In genomic region chr9:4631910-4632309, GRCm38 (mm10) we compare ENCODE assay signal across 18 mouse cellular contexts.
DNase-seq lines count a peak whose midpoint lies in the region; TF ChIP-seq lines count a peak whose summit lies in the region.
"Had no signal": no experiment of that assay in that cellular context is flagged by ENCODE, and none has a peak within 500 bp of the region (broad histone marks: within the 10 kb centered on the region; RNA-seq: fewer than 3 reads in every experiment).

No protein-coding gene starts in this region.

- no peak overlapping the region for H3K4me3 ChIP-seq in left cerebral cortex, adult 2 months
- H3K4me3 ChIP-seq: embryonic facial prominence, embryonic 10.5 days; embryonic facial prominence, embryonic 12.5 days; forebrain, embryonic 13.5 days; forebrain, embryonic 15.5 days had no signal

- intact Hi-C loops in left cerebral cortex, adult 2 months (cut with DNase I) = no loop called here
- intact Hi-C loops in left cerebral cortex, postnatal 10 days (cut with DNase I) = no loop called here

- no peak for TF ChIP-seq CTCF in left cerebral cortex, adult 2 months (IDR thresholded peaks at IDR 0.05)

- DNase-seq in left cerebral cortex, adult 2 months (ENCODE audit: extremely low spot score in 1 of 2, low spot score in 2 of 2) = no peak
- DNase-seq in left cerebral cortex, postnatal 10 days (ENCODE audit: extremely low spot score in 1 of 2, low spot score in 2 of 2) = no peak
- peak; percentile 59 for DNase-seq in brain, adult 2 months (ENCODE audit: low read depth, low spot score)
- DNase-seq in telencephalon, adult 2 months (ENCODE audit: low read depth, low spot score) = peak; percentile 40
- DNase-seq in gastrocnemius, adult 8-10 months (ENCODE audit: low spot score in 2 of 2) = no peak
- DNase-seq: adrenal gland, adult 2 months; adrenal gland, postnatal 10 days; adrenal gland, postnatal 25 days; cerebellum, adult 11-12 months; cerebellum, adult 2 months; cerebellum, adult 9-10 months; cerebellum, postnatal 10 days; cerebellum, postnatal 25 days; forebrain, postnatal 0 days had no signal

- H3K27ac ChIP-seq in left cerebral cortex, adult 2 months = 0 out of 2 replicates have a peak overlapping the region, but pooled peaks have one; percentile 2
- H3K27ac ChIP-seq: embryonic facial prominence, embryonic 10.5 days; embryonic facial prominence, embryonic 12.5 days; forebrain, embryonic 13.5 days; forebrain, embryonic 15.5 days had no signal

Comparison
In these comparisons a context has a peak if more than half of its experiments do, and no peak if none do; other contexts are left out.
1. DNase-seq: peak in brain, adult 2 months (single experiment) and telencephalon, adult 2 months (single experiment); none in left cerebral cortex, adult 2 months (0 of 2), left cerebral cortex, postnatal 10 days (0 of 2) and gastrocnemius, adult 8-10 months (0 of 2).